In the genomic region with DNA sequence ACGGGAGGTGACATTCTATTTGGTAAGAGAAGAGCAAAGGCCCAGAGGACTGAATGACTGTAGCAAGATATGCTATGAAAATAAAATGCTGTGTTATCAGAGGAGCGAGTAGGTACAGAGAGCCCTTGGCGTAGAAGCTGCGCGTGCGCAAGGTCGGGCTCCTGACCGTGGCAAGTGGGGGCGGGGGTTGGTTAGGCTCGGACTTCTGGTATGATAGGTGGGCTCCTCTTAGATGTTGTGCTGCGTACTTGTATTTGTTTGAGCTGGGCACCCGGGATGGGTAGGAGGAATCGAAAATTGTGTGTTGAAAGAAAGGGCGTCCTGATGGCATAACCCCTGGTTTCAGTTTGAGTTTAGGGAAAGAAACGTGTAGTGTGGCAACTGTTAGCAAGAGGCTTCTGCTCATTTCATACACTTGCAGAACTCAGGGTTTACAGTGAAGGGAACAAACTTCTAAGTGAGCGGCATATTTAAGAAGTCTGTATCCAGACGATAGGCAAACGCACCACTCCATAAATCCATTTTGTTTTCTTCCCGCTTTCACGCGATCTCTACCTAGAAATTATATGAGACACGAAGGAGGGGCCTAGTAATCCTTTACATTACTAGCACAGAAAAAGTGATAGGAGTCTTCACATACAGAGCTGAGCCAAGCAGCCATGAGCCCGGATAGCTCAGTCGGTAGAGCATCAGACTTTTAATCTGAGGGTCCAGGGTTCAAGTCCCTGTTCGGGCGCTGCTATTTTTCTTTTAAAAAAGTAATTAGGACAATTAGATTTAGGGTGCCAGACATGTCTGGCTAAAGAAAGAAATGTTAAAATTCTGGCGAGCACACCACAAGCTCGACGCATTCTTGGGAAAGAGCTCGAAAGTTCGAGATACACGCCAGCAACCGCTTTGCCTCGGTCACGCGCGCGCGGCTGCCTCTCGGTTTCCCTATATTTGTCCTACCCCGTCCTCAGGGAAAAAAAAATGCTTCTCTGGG, we compare ENCODE assay signal across 7 mouse cellular contexts. TPM values are rescaled to one million over a fixed set of nuclear protein-coding genes. Genes with fewer than 3 reads are reported as not detected.
DNase-seq lines count a peak whose midpoint lies in the region; ATAC-seq and TF ChIP-seq lines count a peak whose summit lies in the region.

No protein-coding gene starts in this region.

- H3K4me2 ChIP-seq in embryonic facial prominence, embryonic 12.5 days (replicated peaks), result peak overlapping the region; percentile 60
- peak overlapping the region; percentile 58 for H3K4me2 ChIP-seq in limb, embryonic 11.5 days (ENCODE audit: low read depth, severe bottlenecking)
- H3K4me2 ChIP-seq in midbrain, embryonic 13.5 days (replicated peaks), result peak overlapping the region; percentile 67

- H3K27ac ChIP-seq in embryonic facial prominence, embryonic 12.5 days, result peak overlapping the region; percentile 46
- peak overlapping the region; percentile 91 for H3K27ac ChIP-seq in kidney, adult 2 months (ENCODE audit: insufficient read depth, low read depth, low read length)
- H3K27ac ChIP-seq in limb, embryonic 11.5 days (replicated peaks; ENCODE audit: low read depth, low read length), result no peak overlapping the region
- peak overlapping the region; percentile 62 for H3K27ac ChIP-seq in midbrain, embryonic 13.5 days
- H3K27ac ChIP-seq in small intestine, adult 2 months (ENCODE audit: insufficient read depth, low read depth, low read length), result peak overlapping the region; percentile 96

- H3K27me3 ChIP-seq in embryonic facial prominence, embryonic 12.5 days, result no peaks in the 10 kb centered on the region
- H3K27me3 ChIP-seq in kidney, adult 2 months (replicated peaks; ENCODE audit: control insufficient read depth, insufficient read depth, low read length), result no peaks in the 10 kb centered on the region
- H3K27me3 ChIP-seq in limb, embryonic 11.5 days (ENCODE audit: control insufficient read depth, insufficient read depth, low read length), result no peaks in the 10 kb centered on the region
- no peaks in the 10 kb centered on the region for H3K27me3 ChIP-seq in midbrain, embryonic 13.5 days
- H3K27me3 ChIP-seq in small intestine, adult 2 months (ENCODE audit: control insufficient read depth, insufficient read depth, low read length), result no peaks in the 10 kb centered on the region

- TF ChIP-seq CTCF in kidney, adult 2 months (conservative IDR thresholded peaks at IDR 0.05; ENCODE audit: insufficient read depth, insufficient read length, low read depth, low read length), result no peak
- TF ChIP-seq CTCF in small intestine, adult 2 months (IDR thresholded peaks at IDR 0.05; ENCODE audit: extremely low read depth, insufficient read length, insufficient replicate concordance, low read depth, low read length), result no peak

- no peak for TF ChIP-seq POLR2A in kidney, adult 2 months (IDR thresholded peaks at IDR 0.05; ENCODE audit: low read depth, low read length)
- peak; percentile 57 for TF ChIP-seq POLR2A in small intestine, adult 2 months (IDR thresholded peaks at IDR 0.05; ENCODE audit: low read depth, low read length)

- no peaks in the 10 kb centered on the region for H3K9me3 ChIP-seq in embryonic facial prominence, embryonic 12.5 days
- no peaks in the 10 kb centered on the region for H3K9me3 ChIP-seq in limb, embryonic 11.5 days (ENCODE audit: control insufficient read depth, low read length)
- H3K9me3 ChIP-seq in midbrain, embryonic 13.5 days, result no peaks in the 10 kb centered on the region

- peak; percentile 88 for DNase-seq in adrenal gland, postnatal 25 days
- DNase-seq in heart, adult 18-20 months, result peak; percentile 90 to 95
- DNase-seq in kidney, adult 2 months, result peak; percentile 88
- DNase-seq in limb, embryonic 11.5 days (ENCODE audit: low spot score), result peak; percentile 97

- ATAC-seq in embryonic facial prominence, embryonic 12.5 days (ENCODE audit: insufficient number of reproducible peaks, insufficient read depth, low FRiP score, low TSS enrichment), result peak; percentile 62; the same call in 1 of the 2 replicates
- peak; percentile 51; the same call in 1 of the 2 replicates for ATAC-seq in limb, embryonic 11.5 days (ENCODE audit: insufficient number of reproducible peaks, low FRiP score, low TSS enrichment, low read depth)
- ATAC-seq in midbrain, embryonic 13.5 days, result peak; percentile 83

- peak overlapping the region; percentile 50 for H3K4me3 ChIP-seq in embryonic facial prominence, embryonic 12.5 days
- H3K4me3 ChIP-seq in kidney, adult 2 months (ENCODE audit: insufficient read depth, low read depth, low read length), result peak overlapping the region; percentile 94
- peak overlapping the region; percentile 52 for H3K4me3 ChIP-seq in limb, embryonic 11.5 days (ENCODE audit: low read depth, low read length)
- peak overlapping the region; percentile 59 for H3K4me3 ChIP-seq in midbrain, embryonic 13.5 days (replicated peaks)
- H3K4me3 ChIP-seq in small intestine, adult 2 months (ENCODE audit: low read depth, low read length), result peak overlapping the region; percentile 81

- peaks cover 15% of the 10 kb centered on the region; the same call in 1 of the 2 replicates for H3K4me1 ChIP-seq in embryonic facial prominence, embryonic 12.5 days
- H3K4me1 ChIP-seq in kidney, adult 2 months (ENCODE audit: control insufficient read depth, insufficient read depth, low read length), result peaks cover 4% of the 10 kb centered on the region; the same call in 1 of the 2 replicates
- H3K4me1 ChIP-seq in limb, embryonic 11.5 days (ENCODE audit: control insufficient read depth, insufficient read depth, low read length), result no peaks in the 10 kb centered on the region
- H3K4me1 ChIP-seq in midbrain, embryonic 13.5 days (replicated peaks), result peaks cover 23% of the 10 kb centered on the region
- peaks cover 12% of the 10 kb centered on the region; the same call in 1 of the 2 replicates for H3K4me1 ChIP-seq in small intestine, adult 2 months (ENCODE audit: control insufficient read depth, insufficient read depth, insufficient read length, low read length)

- WGBS in embryonic facial prominence, embryonic 12.5 days, result 1% methylated on average over 41 of the region's 41 CpGs
- WGBS in kidney, adult 2 months, result 4% methylated on average over 41 of the region's 41 CpGs
- WGBS in limb, embryonic 11.5 days, result under 1% methylated on average over 41 of the region's 41 CpGs
- under 1% methylated on average over 41 of the region's 41 CpGs for WGBS in midbrain, embryonic 13.5 days
- under 1% methylated on average over 41 of the region's 41 CpGs for WGBS in small intestine, adult 2 months

- no peaks in the 10 kb centered on the region for H3K36me3 ChIP-seq in embryonic facial prominence, embryonic 12.5 days
- H3K36me3 ChIP-seq in kidney, adult 2 months (ENCODE audit: control insufficient read depth, insufficient read depth, low read length), result no peaks in the 10 kb centered on the region
- H3K36me3 ChIP-seq in limb, embryonic 11.5 days (ENCODE audit: control insufficient read depth, insufficient read depth, low read length), result no peaks in the 10 kb centered on the region
- H3K36me3 ChIP-seq in midbrain, embryonic 13.5 days, result no peaks in the 10 kb centered on the region
- no peaks in the 10 kb centered on the region for H3K36me3 ChIP-seq in small intestine, adult 2 months (ENCODE audit: control insufficient read depth, insufficient read depth, low read length)

- H3K9ac ChIP-seq in embryonic facial prominence, embryonic 12.5 days, result peak overlapping the region; percentile 50
- peak overlapping the region; percentile 41; the same call in 1 of the 2 replicates for H3K9ac ChIP-seq in limb, embryonic 11.5 days (ENCODE audit: low read length)
- H3K9ac ChIP-seq in midbrain, embryonic 13.5 days (replicated peaks), result peak overlapping the region; percentile 63

RNA-seq across cellular contexts. Expression of a gene that starts 35.4 kb away (rescaled TPM):
- not detected in 2 replicates for total RNA-seq in adrenal gland, postnatal 25 days (2021)
- not detected in 2 replicates for polyA plus RNA-seq in embryonic facial prominence, embryonic 12.5 days (2016; fragmentation: Nextera tagmentation; extraction: Ambion mirVana)
- not detected for total RNA-seq in heart, adult 18-20 months (2021)
- not detected in 2 replicates for polyA plus RNA-seq in kidney, adult 2 months (2012; rRNA removed)
- polyA plus RNA-seq in limb, embryonic 11.5 days (2014; fragmentation: Nextera tagmentation; extraction: Ambion mirVana), result not detected in 2 replicates
- polyA plus RNA-seq in midbrain, embryonic 13.5 days (2015; fragmentation: Nextera tagmentation; extraction: Ambion mirVana), result not detected in 2 replicates
- polyA plus RNA-seq in small intestine, adult 2 months (2012; rRNA removed), result not detected in 2 replicates

RNA-seq across cellular contexts. Expression of a gene that starts 39.9 kb away (rescaled TPM):
- 91.9 and 111 TPM in 2 replicates for total RNA-seq in adrenal gland, postnatal 25 days (2021)
- polyA plus RNA-seq in embryonic facial prominence, embryonic 12.5 days (2016; fragmentation: Nextera tagmentation; extraction: Ambion mirVana), result 5.6 and 6.0 TPM in 2 replicates
- total RNA-seq in heart, adult 18-20 months (2021), result 10 to 100 TPM; 97.2 to 99.2 TPM
- polyA plus RNA-seq in kidney, adult 2 months (2012; rRNA removed), result 21.7 and 24.8 TPM in 2 replicates
- polyA plus RNA-seq in limb, embryonic 11.5 days (2014; fragmentation: Nextera tagmentation; extraction: Ambion mirVana), result 6.1 and 7.2 TPM in 2 replicates
- polyA plus RNA-seq in midbrain, embryonic 13.5 days (2015; fragmentation: Nextera tagmentation; extraction: Ambion mirVana), result 3.9 and 4.1 TPM in 2 replicates
- polyA plus RNA-seq in small intestine, adult 2 months (2012; rRNA removed), result 7.0 and 12.0 TPM in 2 replicates

RNA-seq across cellular contexts. Expression of a gene that starts 56.8 kb away (rescaled TPM):
- not detected in 2 replicates for total RNA-seq in adrenal gland, postnatal 25 days (2021)
- polyA plus RNA-seq in embryonic facial prominence, embryonic 12.5 days (2016; fragmentation: Nextera tagmentation; extraction: Ambion mirVana), result not detected in 2 replicates
- not detected for total RNA-seq in heart, adult 18-20 months (2021)
- not detected in 2 replicates for polyA plus RNA-seq in kidney, adult 2 months (2012; rRNA removed)
- polyA plus RNA-seq in limb, embryonic 11.5 days (2014; fragmentation: Nextera tagmentation; extraction: Ambion mirVana), result not detected in 2 replicates
- polyA plus RNA-seq in midbrain, embryonic 13.5 days (2015; fragmentation: Nextera tagmentation; extraction: Ambion mirVana), result not detected in 2 replicates
- polyA plus RNA-seq in small intestine, adult 2 months (2012; rRNA removed), result not detected in 2 replicates
